Comparison of ENCODE assay signal across 9 mouse cellular contexts in the genomic region with DNA sequence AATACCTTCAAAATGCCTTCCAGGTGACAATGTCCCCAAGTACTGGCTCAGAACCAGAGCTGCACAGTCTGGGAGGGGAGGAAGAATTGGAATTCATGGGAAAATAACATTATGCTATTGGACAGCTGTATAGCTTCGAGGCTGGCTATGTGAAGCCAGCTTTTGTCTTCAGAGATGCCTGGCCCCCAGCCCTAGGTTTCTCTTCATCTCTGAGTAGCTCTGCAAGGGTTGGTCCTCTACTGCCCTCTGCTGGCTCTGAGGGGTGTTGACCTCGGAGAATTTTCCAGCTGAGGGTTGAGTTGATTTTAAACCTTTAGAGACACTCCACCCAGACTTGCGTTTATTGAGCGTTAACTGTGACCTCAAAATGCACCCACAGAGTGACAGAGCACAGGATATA.
DNase-seq lines count a peak whose midpoint lies in the region; ATAC-seq lines count a peak whose summit lies in the region.
"Had no signal": no experiment of that assay in that cellular context is flagged by ENCODE, and none has a peak within 500 bp of the region (broad histone marks: within the 10 kb centered on the region; RNA-seq: fewer than 3 reads in every experiment).

No protein-coding gene starts in this region.

- no peaks in the 10 kb centered on the region for H3K36me3 ChIP-seq in hindbrain, embryonic 14.5 days (replicated peaks; ENCODE audit: control insufficient read depth, insufficient read depth)

- peak; percentile 54 for DNase-seq in T-cell, adult 2 months (ENCODE audit: low spot score)
- peak; percentile 39 for DNase-seq in cerebellum, adult 9-11 months
- peak; percentile 55 to 77 for DNase-seq in frontal cortex, postnatal 14 days (ENCODE audit: low spot score in 2 of 2)
- peak; percentile 90 for DNase-seq in hindbrain, embryonic 14.5 days (ENCODE audit: low spot score)
- DNase-seq in layer of hippocampus, postnatal 10 days (ENCODE audit: low spot score in 2 of 2), result peak; percentile 87 to 89
- peak; percentile 48 for DNase-seq in lung, postnatal 25 days (ENCODE audit: low spot score)
- DNase-seq in retina, postnatal 7 days (ENCODE audit: low read depth, low spot score), result peak; percentile 68
- peak; percentile 35 for DNase-seq in urinary bladder, adult 2 months (ENCODE audit: low spot score)

- peak overlapping the region; percentile 55 for H3K27ac ChIP-seq in hindbrain, embryonic 14.5 days

- H3K4me3 ChIP-seq in hindbrain, embryonic 14.5 days (replicated peaks; ENCODE audit: low read length), result no peak overlapping the region
- H3K4me3 ChIP-seq: myocyte had no signal

- H3K4me2 ChIP-seq in hindbrain, embryonic 14.5 days (replicated peaks), result peak overlapping the region; percentile 33

- no peaks in the 10 kb centered on the region for H3K27me3 ChIP-seq in hindbrain, embryonic 14.5 days (ENCODE audit: control insufficient read depth, insufficient read depth, low read length)

- peak; percentile 89 for ATAC-seq in hindbrain, embryonic 14.5 days (ENCODE audit: low FRiP score)

- peaks cover 10% of the 10 kb centered on the region; the same call in 1 of the 2 replicates for H3K4me1 ChIP-seq in hindbrain, embryonic 14.5 days (replicated peaks; ENCODE audit: control insufficient read depth, insufficient read depth, low read length)

- no peaks in the 10 kb centered on the region for H3K9me3 ChIP-seq in hindbrain, embryonic 14.5 days (ENCODE audit: control insufficient read depth, low read length)

- WGBS in hindbrain, embryonic 14.5 days, result 6% methylated on average over 4 of the region's 4 CpGs

- H3K9ac ChIP-seq in hindbrain, embryonic 14.5 days, result 0 out of 2 replicates have a peak overlapping the region, but pooled peaks have one; percentile 8

Comparison
In these comparisons a context has a peak if more than half of its experiments do, and no peak if none do; other contexts are left out.
1. DNase-seq: peak in every context shown above with its lines; median percentile 90 in hindbrain, embryonic 14.5 days; 88 in layer of hippocampus, postnatal 10 days; 68 in retina, postnatal 7 days; 66 in frontal cortex, postnatal 14 days; 54 in T-cell, adult 2 months; 48 in lung, postnatal 25 days; 39 in cerebellum, adult 9-11 months; 35 in urinary bladder, adult 2 months.